Mouse (Mus musculus) MN1 (cell line): ENCODE results near the gene Ago1.

Experiments
- DNase-seq: peaks from one replicate; pipeline ENCODE4 v3.0.0-alpha.2; 2016; ENCODE audit warnings: low spot score

Gene Ago1

GRCm38 (mm10) chr4:126468285-126468901, at the start of gene Ago1:
Ago1 (minus strand) TSS chr4:126468583.
- DNase-seq: peak; percentile 95

DNA sequence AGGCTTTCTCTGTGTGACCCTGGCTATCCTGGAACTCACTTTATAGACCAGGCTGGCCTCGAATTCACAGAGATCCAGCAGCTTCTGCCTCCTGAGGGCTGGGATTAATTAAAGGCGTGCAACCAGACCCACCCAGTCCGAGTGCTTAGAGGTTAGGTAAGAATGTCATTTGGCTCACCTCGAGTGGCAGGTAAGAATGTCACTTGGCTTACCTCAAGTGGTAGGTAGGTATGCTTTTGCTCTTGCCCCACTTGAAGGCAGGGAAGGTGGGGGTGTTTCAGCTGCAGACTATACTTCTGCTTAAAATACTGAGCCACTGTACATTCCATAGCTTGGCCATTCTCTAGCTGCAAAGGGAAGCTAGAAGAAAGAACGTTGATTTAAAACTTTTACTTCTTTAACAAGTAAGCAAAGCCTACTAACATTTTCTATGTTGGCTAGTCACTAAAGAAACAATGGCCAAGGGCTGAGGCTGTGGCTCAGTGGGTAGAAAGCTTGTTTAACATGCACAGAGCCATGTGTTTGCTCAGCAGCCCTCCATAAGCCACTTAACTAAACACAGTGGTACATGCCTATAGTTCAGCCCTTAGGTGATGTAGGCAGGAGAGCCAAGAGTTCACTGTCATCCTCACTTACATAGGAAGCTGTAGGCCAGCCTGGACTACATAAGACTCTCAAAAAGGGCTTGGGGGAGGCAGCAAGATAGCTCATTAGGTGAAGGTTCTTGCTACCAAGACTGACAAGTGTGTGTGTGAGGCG, 44.1 kb upstream of the Ago1 start:
- DNase-seq: no peak

GRCm38 (mm10) chr4:126511013-126511412, 42.6 kb upstream of the Ago1 start:
- no peak for DNase-seq

DNA sequence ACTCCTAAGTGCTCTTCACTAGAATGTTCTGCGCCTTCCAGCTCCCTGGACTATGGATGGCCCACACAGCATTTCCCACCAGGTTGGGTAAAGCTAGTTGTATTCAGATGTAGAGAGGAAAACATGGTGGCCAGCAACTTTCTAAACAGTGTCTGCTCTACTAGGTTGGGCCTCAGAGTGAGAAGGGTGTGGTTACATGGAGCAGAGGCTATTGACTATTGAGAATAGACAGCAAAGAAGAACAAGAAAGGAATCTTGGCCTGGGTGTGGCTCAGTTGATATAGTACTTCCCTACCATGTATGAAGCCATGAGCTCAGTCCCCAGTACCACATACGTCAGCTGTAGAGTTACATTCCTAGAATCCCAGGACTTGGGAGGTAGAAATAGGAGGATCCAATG, 40.7 kb upstream of the Ago1 start:
- DNase-seq: no peak

DNA sequence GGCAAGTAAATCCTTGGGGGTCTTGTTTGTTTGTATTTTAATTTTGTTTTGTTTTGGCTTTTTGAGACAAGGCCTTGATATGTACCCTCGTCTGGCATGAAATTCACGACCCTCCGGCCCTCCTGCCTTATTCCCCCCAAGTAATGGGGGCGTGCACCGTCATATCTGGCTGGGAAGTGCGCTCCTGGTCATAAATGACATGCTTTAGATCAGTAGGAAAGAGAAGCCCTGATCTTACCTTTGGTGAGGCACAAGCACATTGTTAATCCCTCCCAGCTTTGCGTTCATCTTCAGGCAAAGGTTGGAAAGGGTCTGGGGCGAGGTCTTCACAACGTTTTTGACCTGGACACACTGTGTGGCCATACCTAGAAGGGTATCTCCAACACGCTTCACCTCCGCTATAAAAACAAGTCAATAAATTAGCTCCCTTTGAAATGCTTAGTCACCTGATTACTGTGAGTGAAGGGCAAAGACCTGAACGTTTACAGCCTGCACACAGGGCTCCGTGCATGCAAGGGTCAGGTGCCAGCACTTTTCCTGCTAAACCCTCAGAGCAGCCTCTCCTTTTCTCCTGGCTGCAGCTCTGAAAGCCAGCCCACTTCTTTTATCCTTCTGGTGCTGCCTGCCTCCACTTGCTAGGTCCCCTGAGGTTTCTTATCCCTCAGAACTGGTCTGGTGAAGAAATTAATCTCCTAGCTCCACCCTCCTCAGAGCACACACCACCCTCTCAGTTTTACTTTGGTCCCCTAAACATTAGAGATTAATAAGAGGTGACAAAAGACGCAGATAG, 39.9 kb upstream of the Ago1 start:
- peak; percentile 11 for DNase-seq

GRCm38 (mm10) chr4:126502977-126503309, 34.6 kb upstream of the Ago1 start:
- no peak for DNase-seq

DNA sequence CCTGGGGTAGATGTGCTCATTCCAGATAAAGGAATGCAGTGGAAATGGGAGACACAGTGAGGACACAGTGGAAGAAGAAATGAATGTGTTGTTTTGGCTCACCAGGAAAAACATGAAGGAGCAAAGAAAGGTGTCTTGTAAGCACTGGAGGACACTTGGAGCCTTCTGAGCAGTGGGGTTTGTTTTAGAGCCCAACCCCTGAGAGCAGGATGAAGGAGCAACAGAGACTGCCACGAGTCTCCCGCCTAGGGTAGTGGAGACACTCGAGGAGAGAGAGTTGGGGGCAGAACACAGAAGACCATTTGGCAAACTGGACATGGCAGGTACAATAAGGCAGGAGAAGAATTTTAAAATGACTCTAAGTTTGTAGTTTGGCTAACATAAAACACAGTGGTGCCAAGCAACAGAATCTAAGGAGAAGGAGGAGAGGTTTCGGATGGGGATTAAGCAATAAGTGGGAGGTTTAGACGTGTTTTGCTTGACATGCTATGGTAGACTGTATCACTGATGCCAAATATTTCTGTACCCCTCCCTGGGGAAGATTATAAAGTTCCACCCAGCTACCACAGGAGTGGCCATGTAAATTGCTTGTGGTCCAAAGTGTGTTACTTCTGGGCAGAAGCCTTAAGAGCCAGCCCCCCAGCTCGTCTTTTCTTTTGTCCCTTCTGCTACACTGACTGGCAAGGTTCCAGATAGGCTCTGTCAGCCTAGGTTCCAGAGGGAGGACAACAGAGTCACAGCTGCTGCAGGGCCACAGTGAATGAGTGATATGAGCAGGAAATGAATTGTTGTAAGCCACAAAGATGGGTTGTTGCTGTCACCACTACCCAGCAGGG, 34.0 kb upstream of the Ago1 start:
- no peak for DNase-seq

DNA sequence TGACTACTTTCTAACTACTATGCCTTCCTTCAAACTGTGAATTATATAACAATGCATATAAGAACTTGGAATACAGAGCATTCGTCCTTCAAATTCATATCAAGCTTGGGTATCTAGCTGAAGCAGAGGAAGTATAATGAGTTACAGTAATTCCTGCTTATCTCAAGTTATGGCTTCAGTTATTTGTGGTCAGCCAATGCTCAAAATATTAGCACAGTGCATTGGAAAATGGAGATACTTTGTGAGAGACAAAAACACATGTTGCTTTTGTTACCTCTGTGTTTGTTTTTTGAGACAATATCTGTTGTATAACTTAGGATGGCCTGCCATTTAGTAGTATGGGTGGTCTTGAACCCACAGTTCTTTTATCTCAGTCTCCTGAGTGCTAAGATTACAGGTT, 30.2 kb upstream of the Ago1 start:
- DNase-seq: no peak

GRCm38 (mm10) chr4:126496963-126497362, 28.6 kb upstream of the Ago1 start:
- DNase-seq: no peak

- no peak for DNase-seq
These were observed 27.8 kb upstream of the Ago1 start for GRCm38 (mm10) chr4:126495942-126496790.

DNA sequence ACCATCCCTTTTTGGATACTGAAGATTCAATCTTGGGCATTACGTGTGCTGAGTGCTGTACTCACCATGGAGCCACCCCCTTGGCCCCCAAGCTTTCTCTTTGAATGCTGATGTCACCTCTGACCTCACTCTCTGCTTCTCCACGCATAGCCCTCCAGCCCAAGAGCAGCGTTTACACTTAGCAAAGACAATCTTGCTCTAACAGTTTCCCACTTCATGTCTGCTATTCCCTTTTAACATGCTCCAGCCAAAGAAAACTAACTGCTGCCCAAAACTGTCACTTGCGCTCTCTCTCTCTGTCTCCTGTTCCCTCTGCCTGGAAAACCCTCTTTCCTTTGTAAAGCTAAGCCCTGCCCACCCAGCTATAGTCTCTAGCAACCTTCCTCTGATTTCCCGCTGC, 27.1 kb upstream of the Ago1 start:
- no peak for DNase-seq

GRCm38 (mm10) chr4:126493416-126493815, 25.0 kb upstream of the Ago1 start:
- no peak for DNase-seq

DNA sequence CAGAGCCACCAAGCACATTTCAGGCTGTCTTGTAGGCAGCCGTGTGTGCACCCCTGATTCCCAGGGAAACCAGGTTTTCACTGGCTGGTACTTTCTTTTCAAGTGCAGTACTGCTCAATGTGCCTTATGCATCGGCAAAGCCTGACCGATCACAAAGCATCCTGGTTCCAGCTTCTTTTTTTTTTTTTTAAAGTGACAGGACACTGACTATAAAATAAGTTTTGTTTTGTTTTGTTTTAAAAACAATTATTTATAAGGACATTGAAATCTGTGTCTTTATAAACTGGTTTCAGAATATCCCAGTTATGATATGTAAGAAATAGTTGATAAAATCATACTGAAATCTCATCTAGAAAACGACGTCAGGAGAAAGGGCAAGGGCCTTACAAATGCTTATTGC, 23.6 kb upstream of the Ago1 start:
- DNase-seq: no peak

DNA sequence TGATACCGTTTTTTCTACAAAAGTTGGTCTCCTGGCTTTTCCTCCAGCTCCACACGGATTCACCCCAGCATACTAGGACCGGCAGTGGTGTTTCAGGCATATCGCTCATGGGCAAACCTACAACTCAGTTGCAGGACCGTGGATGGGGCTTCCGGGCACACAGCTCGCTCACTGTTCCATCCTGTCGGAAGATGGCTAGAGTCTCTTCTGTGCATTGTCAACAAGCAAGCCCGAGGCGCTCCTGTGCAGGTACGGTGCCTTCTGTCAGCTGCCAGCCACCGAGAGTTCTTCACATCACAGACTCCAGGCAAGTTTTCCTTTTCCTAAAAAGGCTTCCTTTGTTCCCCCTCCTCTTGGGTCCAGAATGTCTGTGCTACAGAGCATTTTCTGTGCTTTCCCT, 22.3 kb upstream of the Ago1 start:
- DNase-seq: no peak

DNA sequence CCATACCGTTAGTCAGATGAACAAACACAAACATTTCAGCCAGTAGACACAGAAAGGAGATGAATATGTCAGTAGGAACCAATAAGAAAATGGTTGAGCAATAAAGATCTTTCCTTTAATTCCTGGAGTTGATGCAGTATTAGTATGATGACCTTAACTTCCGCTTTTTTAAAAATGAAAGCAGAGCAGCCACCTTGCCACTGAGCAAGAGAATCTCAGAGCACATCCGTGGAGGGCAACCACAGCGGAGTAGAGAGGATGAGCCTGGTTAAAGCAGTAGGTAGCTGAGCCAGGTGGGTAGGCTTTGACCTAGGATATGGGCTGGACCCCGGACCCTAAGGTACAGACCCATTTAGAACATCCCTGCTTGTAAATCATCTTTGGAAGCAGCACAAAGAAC, 21.4 kb upstream of the Ago1 start:
- DNase-seq: no peak

DNA sequence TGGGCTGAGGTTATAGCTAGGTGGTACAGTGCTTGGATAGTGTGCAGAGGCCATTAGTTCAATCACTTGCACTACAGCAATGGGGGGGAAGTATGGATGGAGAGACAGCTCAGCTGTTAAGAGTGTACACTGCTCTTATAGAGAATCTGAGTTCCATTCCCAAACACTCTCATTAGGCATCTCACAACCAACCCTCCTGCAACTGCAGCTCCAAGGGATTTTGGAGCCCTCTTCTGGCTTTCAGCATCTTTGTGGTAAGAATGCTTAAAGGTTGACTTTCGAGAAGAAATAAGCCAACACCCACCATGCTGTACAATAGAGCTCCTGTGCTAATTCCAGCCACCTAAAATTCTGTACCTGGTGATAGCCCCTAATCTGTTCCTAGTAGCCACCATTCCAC, 17.8 kb upstream of the Ago1 start:
- no peak for DNase-seq

DNA sequence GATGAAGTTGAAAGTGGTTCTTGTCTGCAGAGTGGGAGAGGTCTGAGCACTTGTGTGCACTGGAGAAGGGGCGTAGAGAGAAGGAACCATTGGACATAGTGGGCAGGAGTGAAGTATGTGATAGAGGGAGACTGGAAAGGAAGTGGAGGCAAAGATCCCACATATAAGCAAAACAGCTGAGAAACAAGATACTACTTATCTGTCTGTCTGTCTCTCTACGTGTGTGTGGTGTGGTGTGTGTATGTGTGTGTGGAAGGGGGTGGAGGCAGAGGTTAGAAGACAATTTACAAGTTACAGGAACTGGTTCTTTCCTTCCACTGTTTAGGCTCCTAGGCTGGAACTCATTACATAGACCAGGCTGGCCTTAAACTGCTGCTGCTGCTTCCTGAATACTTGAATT, 16.7 kb upstream of the Ago1 start:
- no peak for DNase-seq

GRCm38 (mm10) chr4:126483874-126484273, 15.5 kb upstream of the Ago1 start:
- no peak for DNase-seq

DNA sequence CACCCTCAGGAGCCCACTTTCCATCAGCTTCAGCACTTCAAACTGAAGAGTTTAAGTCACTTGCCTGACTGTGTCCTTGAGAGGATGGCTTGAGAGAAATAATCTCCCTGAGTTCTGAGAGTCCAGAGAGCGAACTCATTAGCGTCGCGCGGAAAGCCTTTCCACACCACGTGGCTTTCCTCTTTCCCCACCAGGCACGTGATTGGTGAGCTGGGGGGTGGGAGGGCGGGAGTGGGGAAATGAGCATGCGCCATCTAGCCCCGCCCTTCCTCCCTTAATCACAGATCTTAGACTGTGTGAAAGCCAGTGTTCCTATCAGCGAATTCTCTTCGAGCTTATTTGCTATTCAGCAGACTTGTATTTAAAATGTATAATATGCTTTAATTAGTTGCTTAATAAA, 14.6 kb upstream of the Ago1 start:
- DNase-seq: no peak

DNA sequence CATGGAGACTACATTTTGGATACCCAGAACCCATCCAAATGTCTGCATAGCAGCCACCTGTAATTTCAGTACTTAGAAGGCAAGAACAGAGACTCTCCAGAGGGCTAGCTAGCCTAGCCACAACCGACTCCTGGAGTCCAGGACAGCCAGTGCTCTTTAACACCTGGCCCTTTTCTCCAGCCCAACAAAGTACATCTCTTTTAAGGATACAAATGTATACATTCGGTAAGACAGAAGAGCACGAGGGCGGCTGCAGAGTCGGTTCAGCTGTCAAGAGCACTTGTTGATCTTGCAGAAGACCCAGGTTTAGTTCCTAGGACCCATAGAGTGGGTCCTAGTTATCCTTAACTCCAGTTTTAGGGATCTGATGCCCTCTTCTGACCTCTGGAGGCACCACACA, 13.1 kb upstream of the Ago1 start:
- no peak for DNase-seq

- no peak for DNase-seq
These were observed 11.9 kb upstream of the Ago1 start for GRCm38 (mm10) chr4:126480288-126480687.
